Mouse (Mus musculus) limb, embryonic 14.5 days (tissue): ENCODE measurements around the gene Gm20532. TPM values are rescaled to one million over a fixed set of nuclear protein-coding genes. Genes with fewer than 3 reads are reported as not detected.
A peak's percentile ranks its signal among the peaks of the same experiment; 100 is the strongest.

Source experiments
- ATAC-seq: fragments of 200-750 bp; cut with Nextera tagmentation; 2 replicates; pipeline ENCODE4 v1.8.0; 2017; ENCODE audit warnings: low read depth, moderate number of reproducible peaks, moderate TSS enrichment; ENCODE audit not compliant: low FRiP score
- DNase-seq: peaks from one replicate; pipeline ENCODE4 v3.0.0-alpha.2; 2015; ENCODE audit warnings: low spot score
- H3K27ac ChIP-seq: fragments of 300-500 bp; sonication (generic); replicated peaks from 2 replicates; pipeline ENCODE4 v1.5.1; 2014; ENCODE audit warnings: low read depth, mild to moderate bottlenecking, low read length, moderate library complexity, mixed read lengths
- H3K27me3 ChIP-seq: fragments of 300-500 bp; sonication (generic); 2 replicates; pipeline ENCODE4 v1.6.1; 2014; ENCODE audit warnings: low read length, mixed read lengths; ENCODE audit not compliant: control insufficient read depth, insufficient read depth
- H3K36me3 ChIP-seq: fragments of 300-500 bp; sonication (generic); 2 replicates; pipeline ENCODE4 v1.6.1; 2014; ENCODE audit warnings: mild to moderate bottlenecking, low read length, moderate library complexity, mixed read lengths; ENCODE audit not compliant: control insufficient read depth, insufficient read depth
- H3K4me1 ChIP-seq: fragments of 300-500 bp; sonication (generic); 2 replicates; pipeline ENCODE4 v1.6.1; 2014; ENCODE audit warnings: antibody characterized with exemption, low read length, mixed read lengths; ENCODE audit not compliant: control insufficient read depth, insufficient read depth
- H3K4me2 ChIP-seq: fragments of 300-500 bp; sonication (generic); replicated peaks from 2 replicates; pipeline ENCODE4 v1.6.1; 2014; ENCODE audit warnings: low read depth, mild to moderate bottlenecking, low read length, moderate library complexity; ENCODE audit not compliant: severe bottlenecking
- H3K4me3 ChIP-seq: fragments of 300-500 bp; sonication (generic); replicated peaks from 2 replicates; pipeline ENCODE4 v1.5.1; 2014; ENCODE audit warnings: low read length
- H3K9ac ChIP-seq: fragments of 300-500 bp; sonication (generic); 2 replicates; pipeline ENCODE4 v1.6.1; 2014; ENCODE audit warnings: mild to moderate bottlenecking, low read depth, low read length, moderate library complexity; ENCODE audit not compliant: severe bottlenecking
- H3K9me3 ChIP-seq: fragments of 300-500 bp; sonication (generic); 2 replicates; pipeline ENCODE4 v1.6.1; 2016; ENCODE audit warnings: low read length; ENCODE audit not compliant: control insufficient read depth
- POLR2A ChIP-seq: fragments of 200-500 bp; IDR thresholded peaks from 2 replicates; pipeline ENCODE4 v1.8.0; 2012; ENCODE audit warnings: inconsistent platforms, mild to moderate bottlenecking, moderate library complexity, borderline replicate concordance; ENCODE audit not compliant: insufficient read depth, insufficient read length; ENCODE audit errors: extremely low read depth
- WGBS: fragments of 180-500 bp; shearing (Covaris S2); extraction: QIAGEN DNeasy Blood & Tissue Kit; methylation state at CpG from one replicate; pipeline ENCODE4 v1.1.7; 2014; 5-methylcytosine and 5-hydroxymethylcytosine counted together
- polyA plus RNA-seq, 2 experiments: library from polyadenylated mRNA; depleted of rRNA in 1 of 2; stranded (reverse) in 1 of 2; unstranded in 1 of 2; fragments of >200 nt; fragmentation: Nextera tagmentation in 1 of 2; extraction: Ambion mirVana in 1 of 2; gene quantifications; 2 replicates each; pipeline versions ENCODE4 v1.2.1 to v1.2.3; 2012 to 2014

Gm20532 gene
- polyA plus RNA-seq, 2 experiments, result not detected

DNA sequence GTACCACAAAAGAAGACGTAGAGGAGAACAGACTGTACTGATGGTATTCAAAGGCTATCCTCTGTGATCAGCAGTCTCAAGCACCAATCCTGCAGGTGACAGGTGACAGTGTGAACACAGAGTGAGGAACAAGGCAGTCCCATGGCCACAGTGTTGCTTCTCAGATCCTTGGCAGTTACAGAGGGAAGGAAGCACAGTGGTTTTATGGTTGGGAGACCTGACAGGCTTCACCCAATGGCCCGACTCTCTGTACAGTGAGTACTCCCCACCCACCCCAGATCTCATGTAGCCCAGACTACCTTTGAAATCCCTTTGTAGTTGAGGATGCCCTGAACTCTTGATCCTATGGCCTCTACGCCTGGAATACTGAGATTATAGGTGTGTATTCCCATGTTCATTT is 39.0 kb downstream of the Gm20532 start:
- Histone ChIP-seq H3K4me3 (no peak overlapping the region), H3K27ac (no peak overlapping the region), H3K4me2 (no peak overlapping the region), H3K4me1 (peaks cover 10% of the 10 kb centered on the region), H3K36me3 (no peaks in the 10 kb centered on the region), H3K9ac (no peak overlapping the region), H3K9me3 (no peaks in the 10 kb centered on the region), H3K27me3 (no peaks in the 10 kb centered on the region)
- ATAC-seq (no peak), DNase-seq (no peak)
- WGBS, result 79% methylated on average over 3 of the region's 3 CpGs
- no peak for TF ChIP-seq POLR2A

DNA sequence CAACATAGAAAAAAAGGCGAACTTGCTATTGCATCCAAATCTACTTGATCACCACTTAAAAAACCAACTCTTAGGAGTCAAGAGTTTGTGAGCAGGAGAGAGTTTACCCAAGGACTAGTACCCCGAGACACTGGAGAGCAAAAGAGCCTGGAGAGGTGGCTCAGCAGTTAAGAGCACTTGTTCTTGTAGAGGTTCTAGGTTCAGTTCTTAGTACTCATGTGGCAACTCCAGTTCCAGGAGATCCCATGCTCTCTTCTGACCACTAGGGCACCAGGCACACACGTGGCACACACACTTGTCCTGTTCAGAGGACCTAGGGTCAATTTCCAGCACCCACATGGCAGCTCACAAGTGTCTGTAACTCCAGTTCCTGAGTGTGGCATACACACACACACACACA is 39.6 kb downstream of the Gm20532 start:
- Histone ChIP-seq H3K4me1 (peaks cover 14% of the 10 kb centered on the region), H3K9me3 (no peaks in the 10 kb centered on the region), H3K4me2 (no peak overlapping the region), H3K27me3 (no peaks in the 10 kb centered on the region), H3K36me3 (0 out of 2 replicates have a peak, but pooled peaks cover 5% of the 10 kb centered on the region), H3K4me3 (no peak overlapping the region), H3K27ac (no peak overlapping the region), H3K9ac (no peak overlapping the region)
- ATAC-seq (no peak), DNase-seq (no peak)
- no peak for TF ChIP-seq POLR2A
- 65% methylated on average over 3 of the region's 3 CpGs for WGBS

DNA sequence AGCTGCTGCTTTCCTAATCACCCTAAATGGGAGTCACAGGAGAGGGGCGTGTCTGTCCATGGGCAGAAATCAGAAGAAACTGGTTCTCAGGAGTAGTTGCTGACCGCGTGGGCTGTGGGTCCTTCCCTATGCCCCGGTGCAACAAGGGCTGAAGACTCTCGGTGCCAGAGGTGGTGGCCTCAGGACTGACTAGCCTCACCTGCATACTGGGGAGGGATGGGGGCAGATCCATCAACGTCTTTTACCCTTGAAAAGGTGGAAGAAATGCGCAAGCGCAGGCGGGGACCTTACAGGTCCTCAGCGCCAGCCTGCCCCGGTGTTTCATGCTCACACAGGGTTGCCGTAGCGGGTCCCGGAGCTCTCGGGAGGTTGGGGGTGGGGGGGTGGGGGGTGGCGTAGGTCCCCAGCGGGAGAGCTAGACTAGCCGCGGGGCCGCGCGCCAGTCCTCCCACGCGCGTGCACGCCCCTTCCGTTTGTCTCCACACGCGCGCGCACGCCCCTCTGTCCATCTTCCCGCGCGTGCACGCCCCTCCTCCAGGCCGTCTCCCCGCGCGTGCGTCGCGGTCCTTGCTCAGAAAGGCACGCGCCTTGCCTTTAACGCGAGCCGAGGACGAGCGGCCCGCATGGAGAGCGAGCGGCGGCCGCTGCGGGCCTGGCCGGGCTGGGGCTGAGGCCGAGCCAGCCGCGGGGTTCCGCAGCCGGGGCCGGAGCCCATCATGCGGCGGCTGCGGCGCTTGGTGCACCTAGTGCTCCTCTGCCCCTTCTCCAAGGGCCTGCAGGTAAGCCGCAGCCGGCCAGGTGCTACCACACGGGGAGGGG is 41.7 kb downstream of the Gm20532 start, which contains the start of gene Fam69b:
Fam69b (plus strand) TSS at position 537 of the 819 bp plus-strand sequence.
- peak; percentile 74 for ATAC-seq
- peak within 1 kb of the TSS; percentile 76 for H3K4me3 ChIP-seq
- DNase-seq, result peak; percentile 89
- under 1% methylated on average over 39 of the region's 70 CpGs for WGBS
- peak within 1 kb of the TSS; percentile 58; the same call in 1 of the 2 replicates for H3K27ac ChIP-seq
- no peaks in the 10 kb centered on the region for H3K9me3 ChIP-seq
- peak; percentile 50; the same call in 1 of the 2 replicates for TF ChIP-seq POLR2A
- peak within 1 kb of the TSS; percentile 92 for H3K4me2 ChIP-seq
- peak within 1 kb of the TSS; percentile 93 for H3K9ac ChIP-seq
- 0 out of 2 replicates have a peak, but pooled peaks cover 5% of the 10 kb centered on the region for H3K36me3 ChIP-seq
- H3K4me1 ChIP-seq, result peaks cover 18% of the 10 kb centered on the region
- H3K27me3 ChIP-seq, result no peaks in the 10 kb centered on the region

DNA sequence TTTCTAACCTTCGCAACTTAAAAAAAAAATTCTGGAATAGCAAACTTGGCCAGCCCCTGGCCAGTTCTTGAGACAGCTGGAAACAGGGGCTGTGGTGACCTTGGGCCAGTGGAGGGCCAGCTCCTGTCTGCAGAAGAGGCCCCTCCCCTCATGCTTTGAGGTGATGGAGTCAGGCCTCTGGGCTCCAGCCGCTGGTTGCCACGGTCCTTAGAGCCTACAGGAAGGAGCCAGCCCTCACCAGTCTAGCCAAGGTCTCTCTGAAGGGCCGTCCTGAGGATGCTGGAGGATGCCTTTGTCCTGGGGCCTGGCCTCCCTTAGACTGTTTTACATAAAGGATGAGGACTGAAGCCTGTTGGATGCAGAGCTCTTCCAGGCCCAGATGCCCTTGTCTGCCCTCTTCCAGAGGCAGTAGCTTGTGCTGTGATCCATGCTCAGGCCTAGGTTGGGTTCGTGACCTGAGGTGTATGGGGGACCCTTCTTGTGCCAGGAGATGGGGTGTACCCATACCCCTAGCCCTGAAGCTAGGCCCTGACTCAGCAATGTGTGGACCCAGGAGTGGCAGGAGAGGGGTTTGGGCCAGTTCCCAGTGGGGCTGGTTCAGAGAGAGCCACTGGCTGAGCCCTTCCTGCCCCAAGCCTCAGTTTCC is 42.5 kb downstream of the Gm20532 start:
- Histone ChIP-seq H3K4me3 (peak overlapping the region; percentile 76), H3K36me3 (peaks cover 11% of the 10 kb centered on the region; the same call in 1 of the 2 replicates), H3K9me3 (no peaks in the 10 kb centered on the region), H3K27ac (peak overlapping the region; percentile 58; the same call in 1 of the 2 replicates), H3K4me2 (peak overlapping the region; percentile 92), H3K4me1 (peaks cover 18% of the 10 kb centered on the region), H3K27me3 (no peaks in the 10 kb centered on the region), H3K9ac (peak overlapping the region; percentile 93)
- no peak for TF ChIP-seq POLR2A
- DNase-seq (no peak), ATAC-seq (peak; percentile 18)
- 21% methylated on average over 5 of the region's 5 CpGs for WGBS
